Mouse (Mus musculus) heart, embryonic 13.5 days (tissue): ENCODE measurements around the gene Gm10300. TPM values are rescaled to one million over a fixed set of nuclear protein-coding genes. Genes with fewer than 3 reads are reported as not detected.

ENCODE experiments used
- ATAC-seq: fragments of 200-750 bp; cut with Nextera tagmentation; 2 replicates; pipeline ENCODE4 v1.8.0; 2017; ENCODE audit warnings: moderate TSS enrichment; ENCODE audit not compliant: insufficient number of reproducible peaks, low FRiP score, low TSS enrichment; ENCODE audit errors: extremely low read depth
- H3K27ac ChIP-seq: fragments of 300-500 bp; sonication (generic); replicated peaks from 2 replicates; pipeline ENCODE4 v1.5.1; 2015; ENCODE audit warnings: moderate library complexity, mild to moderate bottlenecking, inconsistent platforms
- H3K27me3 ChIP-seq: fragments of 300-500 bp; sonication (generic); replicated peaks from 2 replicates; pipeline ENCODE4 v1.6.1; 2015; ENCODE audit warnings: mild to moderate bottlenecking, inconsistent platforms
- H3K36me3 ChIP-seq: fragments of 300-500 bp; sonication (generic); 2 replicates; pipeline ENCODE4 v1.6.1; 2015; ENCODE audit warnings: mild to moderate bottlenecking, inconsistent platforms
- H3K4me1 ChIP-seq: fragments of 300-500 bp; sonication (generic); 2 replicates; pipeline ENCODE4 v1.6.1; 2015; ENCODE audit warnings: inconsistent platforms
- H3K4me2 ChIP-seq: fragments of 300-500 bp; sonication (generic); 2 replicates; pipeline ENCODE4 v1.6.1; 2015; ENCODE audit warnings: inconsistent platforms, mild to moderate bottlenecking, moderate library complexity
- H3K4me3 ChIP-seq: fragments of 300-500 bp; sonication (generic); 2 replicates; pipeline ENCODE4 v1.5.1; 2015; ENCODE audit warnings: moderate library complexity, mild to moderate bottlenecking, inconsistent platforms
- H3K9ac ChIP-seq: fragments of 300-500 bp; sonication (generic); 2 replicates; pipeline ENCODE4 v1.6.1; 2015; ENCODE audit warnings: inconsistent platforms, mild to moderate bottlenecking, moderate library complexity
- H3K9me3 ChIP-seq: fragments of 300-500 bp; sonication (generic); 2 replicates; pipeline ENCODE4 v1.6.1; 2016; ENCODE audit warnings: inconsistent platforms
- WGBS: fragments of 180-500 bp; shearing (Covaris S2); methylation state at CpG from one replicate; pipeline ENCODE4 v1.1.7; 2015; ENCODE audit warnings: mixed read lengths; 5-methylcytosine and 5-hydroxymethylcytosine counted together
- polyA plus RNA-seq: library from polyadenylated mRNA; unstranded; fragments of >200 nt; fragmentation: Nextera tagmentation; extraction: Ambion mirVana; gene quantifications from 2 replicates; pipeline ENCODE4 v1.2.1, GENCODE M21; 2015

Gm10300 gene
- polyA plus RNA-seq, 1 experiment from 2014 or later: 0.13 TPM

DNA sequence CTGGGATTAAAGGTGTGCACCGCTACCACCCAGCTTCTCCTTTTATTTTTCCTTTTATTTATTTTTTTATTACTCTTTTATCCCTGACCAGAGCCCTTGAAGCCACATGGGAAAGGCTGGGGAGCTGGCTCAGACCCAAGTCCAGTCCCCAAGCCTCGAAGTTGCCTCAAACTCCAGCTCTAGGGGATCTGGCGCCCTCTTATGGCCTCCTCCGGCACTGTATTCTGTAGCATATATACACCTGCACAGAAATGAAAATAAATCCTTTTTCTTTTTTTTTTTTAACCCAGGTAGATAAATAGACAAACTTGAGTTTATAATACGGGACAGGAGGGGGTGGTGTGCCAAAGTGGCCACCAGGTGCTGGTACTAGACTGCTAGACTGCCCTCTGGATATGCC, 47.2 kb downstream of the Gm10300 start:
- Histone ChIP-seq H3K4me1 (peaks cover 15% of the 10 kb centered on the region), H3K9me3 (no peaks in the 10 kb centered on the region), H3K27ac (no peak overlapping the region), H3K4me3 (no peak overlapping the region), H3K36me3 (no peaks in the 10 kb centered on the region), H3K27me3 (peaks cover 17% of the 10 kb centered on the region; the same call in 1 of the 2 replicates), H3K9ac (no peak overlapping the region), H3K4me2 (no peak overlapping the region)
- no peak for ATAC-seq
- 76% methylated on average over 5 of the region's 5 CpGs for WGBS

DNA sequence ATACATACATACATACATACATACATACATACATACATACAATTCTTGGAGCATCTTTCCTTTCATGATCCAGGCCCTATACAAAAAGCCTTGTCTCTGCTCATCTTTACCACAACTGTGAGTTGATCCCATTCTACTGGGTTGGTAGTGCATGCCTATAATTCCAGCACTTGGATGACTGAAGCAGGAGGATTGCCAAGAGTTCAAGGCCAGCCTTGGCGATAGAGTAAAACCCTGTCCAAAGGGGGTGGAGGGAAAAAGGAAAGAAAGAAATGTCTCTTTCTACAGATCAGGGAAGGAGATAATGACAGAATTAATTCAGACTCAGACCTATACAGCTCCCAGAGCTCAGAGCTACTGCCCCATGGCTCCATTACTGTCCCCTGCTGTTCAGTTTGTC, 48.7 kb downstream of the Gm10300 start:
- ATAC-seq: no peak
- H3K4me1 ChIP-seq: peaks cover 26% of the 10 kb centered on the region
- peaks cover 12% of the 10 kb centered on the region; the same call in 1 of the 2 replicates for H3K27me3 ChIP-seq
- no peak overlapping the region for H3K27ac ChIP-seq
- no peaks in the 10 kb centered on the region for H3K9me3 ChIP-seq
- H3K36me3 ChIP-seq: no peaks in the 10 kb centered on the region
- 93% methylated on average over 1 of the region's 1 CpGs for WGBS
- no peak overlapping the region for H3K4me3 ChIP-seq
- H3K9ac ChIP-seq: no peak overlapping the region
- H3K4me2 ChIP-seq: no peak overlapping the region

Other genes starting within 250 kb of the Gm10300 start
- gene Ptpru, start 236.4 kb upstream of the Gm10300 start, polyA plus RNA-seq: 1.7 and 2.2 TPM in 2 replicates
- 39.2 and 42.0 TPM in 2 replicates for gene Mecr, start 231.2 kb upstream of the Gm10300 start, polyA plus RNA-seq
- gene Srsf4, start 201.1 kb upstream of the Gm10300 start, polyA plus RNA-seq: 68.5 and 72.0 TPM in 2 replicates
- 1.5 and 1.9 TPM in 2 replicates for gene Tmem200b, start 152.9 kb upstream of the Gm10300 start, polyA plus RNA-seq
- gene Epb41, start 624 bp downstream of the Gm10300 start, polyA plus RNA-seq: 58.5 and 76.5 TPM in 2 replicates
- 0.96 and 1.3 TPM in 2 replicates for gene Oprd1, start 69.8 kb downstream of the Gm10300 start, polyA plus RNA-seq
- gene Ythdf2, start 137.6 kb downstream of the Gm10300 start, polyA plus RNA-seq: 58.8 and 60.8 TPM in 2 replicates
- gene Gmeb1, start 186.9 kb downstream of the Gm10300 start, polyA plus RNA-seq: 27.5 and 28.8 TPM in 2 replicates
- 26.6 and 33.6 TPM in 2 replicates for gene Taf12, start 199.7 kb downstream of the Gm10300 start, polyA plus RNA-seq
- gene Rab42, start 228.7 kb downstream of the Gm10300 start, polyA plus RNA-seq: 1.1 and 1.8 TPM in 2 replicates